Comparison of ENCODE assay signal across 8 mouse cellular contexts in genomic region chr6:122811280-122811652, GRCm38 (mm10). TPM values are rescaled to one million over a fixed set of nuclear protein-coding genes. Genes with fewer than 3 reads are reported as not detected.
A peak's percentile ranks its signal among the peaks of the same experiment; 100 is the strongest.
DNase-seq lines count a peak whose midpoint lies in the region; ATAC-seq and TF ChIP-seq lines count a peak whose summit lies in the region.

No protein-coding gene starts in this region.

- WGBS in hindbrain, postnatal 0 days = under 1% methylated on average over 38 of the region's 38 CpGs

- H3K4me1 ChIP-seq in hindbrain, postnatal 0 days (ENCODE audit: insufficient read depth, low read length) = no peaks in the 10 kb centered on the region; the same call in 1 of the 2 replicates

- ATAC-seq in activated CD4-positive, CD25-positive, alpha-beta regulatory T cell, adult 4 months = peak; percentile 67
- peak; percentile 93 for ATAC-seq in hindbrain, postnatal 0 days
- ATAC-seq in megakaryocyte, adult 5-6 weeks (ENCODE audit: poor library complexity, severe bottlenecking) = peak; percentile 72

- H3K9me3 ChIP-seq in hindbrain, postnatal 0 days (ENCODE audit: low read length) = no peaks in the 10 kb centered on the region

- H3K27ac ChIP-seq in hindbrain, postnatal 0 days = peak overlapping the region; percentile 97

- H3K4me2 ChIP-seq in hindbrain, postnatal 0 days (ENCODE audit: low read depth, low read length) = peak overlapping the region; percentile 63

- peak; percentile 77 to 85 for DNase-seq in cerebellum, postnatal 4 days (ENCODE audit: low spot score in 2 of 2)
- DNase-seq in gastrocnemius, adult 18-20 months (ENCODE audit: low spot score) = peak; percentile 94
- peak; percentile 92 for DNase-seq in hindbrain, postnatal 0 days (ENCODE audit: low spot score)
- DNase-seq in left cerebral cortex, adult 8-10 months (ENCODE audit: low spot score in 2 of 2) = peak; percentile 84 to 92
- peak; percentile 96 for DNase-seq in right cerebral cortex, adult 18-20 months
- DNase-seq in urinary bladder, postnatal 25 days (ENCODE audit: low spot score) = peak; percentile 90

- no peaks in the 10 kb centered on the region for H3K27me3 ChIP-seq in hindbrain, postnatal 0 days (ENCODE audit: insufficient read depth, low read length)

- no peaks in the 10 kb centered on the region for H3K36me3 ChIP-seq in hindbrain, postnatal 0 days (ENCODE audit: insufficient read depth, low read length)

- H3K9ac ChIP-seq in hindbrain, postnatal 0 days (replicated peaks; ENCODE audit: low read length) = peak overlapping the region; percentile 65

- TF ChIP-seq CTCF in hindbrain, postnatal 0 days (IDR thresholded peaks at IDR 0.05; ENCODE audit: low read depth) = no peak

- H3K4me3 ChIP-seq in hindbrain, postnatal 0 days (ENCODE audit: low read length) = peak overlapping the region; percentile 73

RNA-seq across cellular contexts. Expression of gene Foxj2, which starts 8.4 kb away (rescaled TPM):
- polyA plus RNA-seq in activated CD4-positive, CD25-positive, alpha-beta regulatory T cell, adult 4 months (2017; shearing (Covaris generic)) = 1 to 10 TPM; 6.6 to 8.7 TPM
- total RNA-seq in gastrocnemius, adult 18-20 months (2021) = 10 to 100 TPM; 26.2 to 29.3 TPM
- total RNA-seq in hindbrain, postnatal 0 days (2014; rRNA removed) = 20.1 and 32.5 TPM in 2 replicates
- polyA plus RNA-seq in hindbrain, postnatal 0 days (2015; fragmentation: Nextera tagmentation; extraction: Ambion mirVana) = 5.9 and 6.9 TPM in 2 replicates
- 10 to 100 TPM; 27.5 to 28.4 (median 28.0) TPM for total RNA-seq in left cerebral cortex, adult 8-10 months (2022)
- 35.6 and 43.1 TPM in 2 replicates for total RNA-seq in megakaryocyte, adult 5-6 weeks (2015)
- 10.2 and 16.1 TPM in 2 replicates for total RNA-seq in megakaryocyte, adult 5-6 weeks (2017)

RNA-seq across cellular contexts. Expression of gene Slc2a3, which starts 9.8 kb away (rescaled TPM):
- 10 to 100 TPM; 64.2 to 69.4 TPM for polyA plus RNA-seq in activated CD4-positive, CD25-positive, alpha-beta regulatory T cell, adult 4 months (2017; shearing (Covaris generic))
- total RNA-seq in gastrocnemius, adult 18-20 months (2021) = 1 to 10 TPM; 5.0 to 7.1 TPM
- 108 and 129 TPM in 2 replicates for total RNA-seq in hindbrain, postnatal 0 days (2014; rRNA removed)
- polyA plus RNA-seq in hindbrain, postnatal 0 days (2015; fragmentation: Nextera tagmentation; extraction: Ambion mirVana) = 48.9 and 49.7 TPM in 2 replicates
- 100 to 1,000 TPM in 3 of 4 experiments, 10 to 100 TPM in 1; 95.5 to 112 (median 107) TPM for total RNA-seq in left cerebral cortex, adult 8-10 months (2022)
- total RNA-seq in megakaryocyte, adult 5-6 weeks (2015) = 44.5 and 48.4 TPM in 2 replicates
- 51.4 and 63.5 TPM in 2 replicates for total RNA-seq in megakaryocyte, adult 5-6 weeks (2017)

RNA-seq across cellular contexts. Expression of gene C3ar1, which starts 44.7 kb away (rescaled TPM):
- under 1 TPM in 1 of 2 experiments, not detected in 1; 0.60 TPM for polyA plus RNA-seq in activated CD4-positive, CD25-positive, alpha-beta regulatory T cell, adult 4 months (2017; shearing (Covaris generic))
- under 1 TPM; 0.34 to 0.62 TPM for total RNA-seq in gastrocnemius, adult 18-20 months (2021)
- total RNA-seq in hindbrain, postnatal 0 days (2014; rRNA removed) = 1.3 and 2.2 TPM in 2 replicates
- polyA plus RNA-seq in hindbrain, postnatal 0 days (2015; fragmentation: Nextera tagmentation; extraction: Ambion mirVana) = 1.4 and 1.5 TPM in 2 replicates
- total RNA-seq in left cerebral cortex, adult 8-10 months (2022) = 1 to 10 TPM in 3 of 4 experiments, under 1 TPM in 1; 0.78 to 6.1 (median 2.8) TPM
- total RNA-seq in megakaryocyte, adult 5-6 weeks (2015) = 4.4 and 5.3 TPM in 2 replicates
- total RNA-seq in megakaryocyte, adult 5-6 weeks (2017) = 4.7 and 5.0 TPM in 2 replicates

Comparison
In these comparisons a context has a peak if more than half of its experiments do, and no peak if none do; other contexts are left out.
1. Peak in every context shown above with its lines: DNase-seq, ATAC-seq, H3K4me3 ChIP-seq and H3K27ac ChIP-seq.
2. RNA of gene Slc2a3, which starts 9.8 kb away (total RNA-seq): 108 to 129 TPM in hindbrain, postnatal 0 days, 95.5 to 112 TPM in left cerebral cortex, adult 8-10 months and 44.5 to 63.5 TPM in megakaryocyte, adult 5-6 weeks; 5.0 to 7.1 TPM in gastrocnemius, adult 18-20 months; every median in the first group is over 4 times any median in the second.